Mouse (Mus musculus) heart, postnatal 0 days (tissue): ENCODE measurements around the gene 3110082I17Rik. TPM values are rescaled to one million over a fixed set of nuclear protein-coding genes. Genes with fewer than 3 reads are reported as not detected.
A peak's percentile ranks its signal among the peaks of the same experiment; 100 is the strongest.

Source experiments
- ATAC-seq: fragments of 200-750 bp; cut with Nextera tagmentation; 2 replicates; pipeline ENCODE4 v1.8.0; 2017; ENCODE audit warnings: low read depth, moderate number of reproducible peaks, moderate library complexity; ENCODE audit not compliant: insufficient read depth
- DNase-seq: peaks from one replicate; pipeline ENCODE4 v3.0.0-alpha.2; 2016; ENCODE audit warnings: low spot score
- H3K27ac ChIP-seq: fragments of 300-500 bp; sonication (generic); 2 replicates; pipeline ENCODE4 v1.5.1; 2014; ENCODE audit warnings: low read depth, mild to moderate bottlenecking
- H3K27me3 ChIP-seq: fragments of 300-500 bp; sonication (generic); 2 replicates; pipeline ENCODE4 v1.6.1; 2014; ENCODE audit warnings: low read length, mixed read lengths; ENCODE audit not compliant: control insufficient read depth, insufficient read depth
- H3K36me3 ChIP-seq: fragments of 300-500 bp; sonication (generic); replicated peaks from 2 replicates; pipeline ENCODE4 v1.6.1; 2014; ENCODE audit warnings: low read length, mixed read lengths; ENCODE audit not compliant: control insufficient read depth, insufficient read depth
- H3K4me1 ChIP-seq: fragments of 300-500 bp; sonication (generic); 2 replicates; pipeline ENCODE4 v1.6.1; 2014; ENCODE audit warnings: antibody characterized with exemption; ENCODE audit not compliant: control insufficient read depth, insufficient read depth
- H3K4me2 ChIP-seq: fragments of 300-500 bp; sonication (generic); 2 replicates; pipeline ENCODE4 v1.6.1; 2014; ENCODE audit warnings: low read depth, mild to moderate bottlenecking, low read length, moderate library complexity
- H3K4me3 ChIP-seq: fragments of 300-500 bp; sonication (generic); 2 replicates; pipeline ENCODE4 v1.5.1; 2014; ENCODE audit warnings: low read depth, low read length
- H3K9ac ChIP-seq: fragments of 300-500 bp; sonication (generic); replicated peaks from 2 replicates; pipeline ENCODE4 v1.6.1; 2014; ENCODE audit warnings: low read depth, low read length, mixed read lengths
- H3K9me3 ChIP-seq: fragments of 300-500 bp; sonication (generic); replicated peaks from 2 replicates; pipeline ENCODE4 v1.6.1; 2016; ENCODE audit warnings: low read length; ENCODE audit not compliant: control insufficient read depth
- CTCF ChIP-seq: IDR thresholded peaks from 2 replicates; pipeline ENCODE4 v1.5.1; 2016; ENCODE audit warnings: antibody characterized with exemption, control low read depth, low read depth
- EP300 ChIP-seq: IDR thresholded peaks from 2 replicates; pipeline ENCODE4 v1.6.1; 2016; ENCODE audit warnings: antibody characterized with exemption, low read depth
- WGBS: fragments of 180-500 bp; shearing (Covaris S2); extraction: QIAGEN DNeasy Blood & Tissue Kit; methylation state at CpG from one replicate; pipeline ENCODE4 v1.1.7; 2014; 5-methylcytosine and 5-hydroxymethylcytosine counted together
- polyA plus RNA-seq: library from polyadenylated mRNA; unstranded; fragments of >200 nt; fragmentation: Nextera tagmentation; extraction: Ambion mirVana; gene quantifications from 2 replicates; pipeline ENCODE4 v1.2.1, GENCODE M21; 2015
- total RNA-seq: library from RNA; depleted of rRNA; stranded (reverse); fragments of >200 nt; gene quantifications from 2 replicates; pipeline ENCODE4 v1.2.3, GENCODE M21; 2014; ENCODE audit warnings: low replicate concordance

Gene 3110082I17Rik
- total and polyA plus RNA-seq, 2 experiments from 2014 or later, result 5.9 to 10.6 TPM

GRCm38 (mm10) chr5:139449926-139450325 is 10.4 kb downstream of the 3110082I17Rik start:
- Histone ChIP-seq H3K27me3 (no peaks in the 10 kb centered on the region), H3K4me2 (no peak overlapping the region), H3K9ac (no peak overlapping the region; the same call in 1 of the 2 replicates), H3K36me3 (no peaks in the 10 kb centered on the region), H3K27ac (0 out of 2 replicates have a peak overlapping the region, but pooled peaks have one; percentile 31), H3K4me3 (no peak overlapping the region), H3K9me3 (no peaks in the 10 kb centered on the region), H3K4me1 (peaks cover 6% of the 10 kb centered on the region; the same call in 1 of the 2 replicates)
- WGBS, result 36% methylated on average over 4 of the region's 4 CpGs
- TF ChIP-seq EP300 (no peak), CTCF (no peak)
- no peak for ATAC-seq
- no peak for DNase-seq

- TF ChIP-seq EP300 (no peak), CTCF (no peak)
- 40% methylated on average over 5 of the region's 5 CpGs for WGBS
- no peak overlapping the region for H3K4me2 ChIP-seq
- no peak overlapping the region; the same call in 1 of the 2 replicates for H3K9ac ChIP-seq
- no peak overlapping the region for H3K4me3 ChIP-seq
- no peaks in the 10 kb centered on the region for H3K9me3 ChIP-seq
- no peaks in the 10 kb centered on the region for H3K36me3 ChIP-seq
- H3K27ac ChIP-seq, result no peak overlapping the region
- peak; percentile 49; the same call in 1 of the 2 replicates for ATAC-seq
- peaks cover 6% of the 10 kb centered on the region; the same call in 1 of the 2 replicates for H3K4me1 ChIP-seq
- H3K27me3 ChIP-seq, result no peaks in the 10 kb centered on the region
- no peak for DNase-seq
These were observed 11.1 kb downstream of the 3110082I17Rik start for GRCm38 (mm10) chr5:139449161-139449791.

GRCm38 (mm10) chr5:139448025-139448424 is 12.3 kb downstream of the 3110082I17Rik start:
- TF ChIP-seq CTCF (no peak), EP300 (no peak)
- no peaks in the 10 kb centered on the region for H3K27me3 ChIP-seq
- no peak for ATAC-seq
- H3K9me3 ChIP-seq, result no peaks in the 10 kb centered on the region
- H3K27ac ChIP-seq, result no peak overlapping the region
- peaks cover 6% of the 10 kb centered on the region; the same call in 1 of the 2 replicates for H3K4me1 ChIP-seq
- 49% methylated on average over 6 of the region's 6 CpGs for WGBS
- no peak overlapping the region for H3K4me3 ChIP-seq
- no peaks in the 10 kb centered on the region for H3K36me3 ChIP-seq
- no peak for DNase-seq
- H3K4me2 ChIP-seq, result no peak overlapping the region
- H3K9ac ChIP-seq, result no peak overlapping the region

DNA sequence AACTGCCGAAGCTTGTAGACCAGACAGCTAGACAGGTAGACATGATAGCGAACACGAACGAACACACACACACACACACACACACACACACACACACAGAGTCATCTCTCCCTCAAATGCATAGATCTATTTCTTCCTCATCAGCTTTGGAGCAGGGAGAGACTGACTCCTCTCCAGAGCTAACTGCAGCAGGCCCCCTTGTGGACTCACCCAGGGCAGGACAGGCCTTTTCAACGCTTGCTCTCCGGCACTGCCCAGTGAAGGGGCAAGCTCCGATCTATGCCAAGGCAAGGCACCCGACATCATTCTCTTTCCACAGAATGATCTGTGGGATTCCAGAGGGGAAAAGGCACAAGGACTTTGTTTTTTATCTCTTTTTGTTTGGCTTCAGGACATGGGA is 15.1 kb downstream of the 3110082I17Rik start:
- H3K4me3 ChIP-seq, result no peak overlapping the region
- no peak overlapping the region for H3K9ac ChIP-seq
- H3K27me3 ChIP-seq, result no peaks in the 10 kb centered on the region
- H3K4me2 ChIP-seq, result no peak overlapping the region
- no peak for TF ChIP-seq EP300
- TF ChIP-seq CTCF, result peak; percentile 54
- no peak for ATAC-seq
- no peak for DNase-seq
- H3K27ac ChIP-seq, result no peak overlapping the region
- H3K9me3 ChIP-seq, result no peaks in the 10 kb centered on the region
- no peaks in the 10 kb centered on the region for H3K36me3 ChIP-seq
- H3K4me1 ChIP-seq, result peaks cover 13% of the 10 kb centered on the region
- 72% methylated on average over 8 of the region's 8 CpGs for WGBS

- 81% methylated on average over 4 of the region's 4 CpGs for WGBS
- no peak overlapping the region for H3K4me2 ChIP-seq
- no peaks in the 10 kb centered on the region for H3K9me3 ChIP-seq
- no peaks in the 10 kb centered on the region for H3K27me3 ChIP-seq
- ATAC-seq (no peak), DNase-seq (no peak)
- H3K36me3 ChIP-seq, result no peaks in the 10 kb centered on the region
- no peak overlapping the region for H3K9ac ChIP-seq
- no peak for TF ChIP-seq CTCF
- no peak for TF ChIP-seq EP300
- no peak overlapping the region for H3K4me3 ChIP-seq
- peaks cover 7% of the 10 kb centered on the region; the same call in 1 of the 2 replicates for H3K4me1 ChIP-seq
- H3K27ac ChIP-seq, result no peak overlapping the region
These were observed 17.4 kb downstream of the 3110082I17Rik start for GRCm38 (mm10) chr5:139442962-139443361.

DNA sequence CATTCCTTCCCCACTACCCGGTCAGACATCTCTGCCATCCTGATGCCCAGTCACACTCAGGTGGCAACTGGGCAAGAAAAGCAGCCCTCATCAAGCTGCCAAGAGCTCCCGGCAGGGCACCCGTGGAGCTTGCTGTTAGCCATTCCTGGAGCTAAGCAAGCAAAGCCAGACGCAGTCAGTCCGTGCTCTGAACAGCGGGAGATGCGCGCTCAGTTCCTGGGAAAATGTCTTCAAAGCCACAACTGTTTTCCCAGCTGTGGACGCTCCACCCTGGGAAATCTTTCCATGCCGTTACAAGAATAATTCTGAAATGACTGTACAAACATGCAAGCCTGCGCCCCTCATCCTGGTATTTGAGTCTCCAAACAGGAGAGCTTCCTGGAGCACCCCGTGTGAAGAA is 17.9 kb downstream of the 3110082I17Rik start:
- TF ChIP-seq EP300 (no peak), CTCF (no peak)
- no peaks in the 10 kb centered on the region for H3K9me3 ChIP-seq
- H3K27ac ChIP-seq, result no peak overlapping the region
- ATAC-seq, result no peak
- H3K4me2 ChIP-seq, result no peak overlapping the region
- DNase-seq, result no peak
- H3K4me3 ChIP-seq, result no peak overlapping the region
- 66% methylated on average over 12 of the region's 12 CpGs for WGBS
- no peak overlapping the region for H3K9ac ChIP-seq
- peaks cover 7% of the 10 kb centered on the region; the same call in 1 of the 2 replicates for H3K4me1 ChIP-seq
- H3K27me3 ChIP-seq, result no peaks in the 10 kb centered on the region
- no peaks in the 10 kb centered on the region for H3K36me3 ChIP-seq
